Mouse (Mus musculus) embryonic facial prominence, embryonic 14.5 days (tissue): ENCODE data around the gene Iqch. TPM values are rescaled to one million over a fixed set of nuclear protein-coding genes. Genes with fewer than 3 reads are reported as not detected.

Experiments used
- ATAC-seq: fragments of 200-750 bp; cut with Nextera tagmentation; 2 replicates; pipeline ENCODE4 v1.8.0; 2017; ENCODE audit warnings: low read depth, moderate number of reproducible peaks, moderate TSS enrichment
- DNase-seq: peaks from one replicate; pipeline ENCODE4 v3.0.0-alpha.2; 2015; ENCODE audit warnings: low spot score
- H3K27ac ChIP-seq: fragments of 300-500 bp; sonication (generic); replicated peaks from 2 replicates; pipeline ENCODE4 v1.5.1; 2014; ENCODE audit warnings: low read depth, mild to moderate bottlenecking, low read length, moderate library complexity
- H3K27me3 ChIP-seq: fragments of 300-500 bp; sonication (generic); replicated peaks from 2 replicates; pipeline ENCODE4 v1.6.1; 2014; ENCODE audit warnings: low read length; ENCODE audit not compliant: control insufficient read depth, insufficient read depth
- H3K36me3 ChIP-seq: fragments of 300-500 bp; sonication (generic); 2 replicates; pipeline ENCODE4 v1.6.1; 2014; ENCODE audit warnings: low read length, mixed read lengths; ENCODE audit not compliant: control insufficient read depth, insufficient read depth
- H3K4me1 ChIP-seq: fragments of 300-500 bp; sonication (generic); 2 replicates; pipeline ENCODE4 v1.6.1; 2014; ENCODE audit warnings: antibody characterized with exemption, low read length; ENCODE audit not compliant: control insufficient read depth, insufficient read depth
- H3K4me2 ChIP-seq: fragments of 300-500 bp; sonication (generic); 2 replicates; pipeline ENCODE4 v1.6.1; 2014; ENCODE audit warnings: low read depth, mild to moderate bottlenecking, low read length, moderate library complexity, mixed read lengths
- H3K4me3 ChIP-seq: fragments of 300-500 bp; sonication (generic); 2 replicates; pipeline ENCODE4 v1.5.1; 2014; ENCODE audit warnings: low read depth, mild to moderate bottlenecking, low read length
- H3K9ac ChIP-seq: fragments of 300-500 bp; sonication (generic); 2 replicates; pipeline ENCODE4 v1.6.1; 2014; ENCODE audit warnings: low read depth, mild to moderate bottlenecking, low read length, moderate library complexity, mixed read lengths
- H3K9me3 ChIP-seq: fragments of 300-500 bp; sonication (generic); 2 replicates; pipeline ENCODE4 v1.6.1; 2016; ENCODE audit warnings: low read length; ENCODE audit not compliant: control insufficient read depth
- WGBS: fragments of 180-500 bp; shearing (Covaris S2); extraction: QIAGEN DNeasy Blood & Tissue Kit; methylation state at CpG from one replicate; pipeline ENCODE4 v1.1.7; 2014; 5-methylcytosine and 5-hydroxymethylcytosine counted together
- polyA plus RNA-seq: library from polyadenylated mRNA; unstranded; fragments of >200 nt; fragmentation: Nextera tagmentation; extraction: Ambion mirVana; gene quantifications from 2 replicates; pipeline ENCODE4 v1.2.1, GENCODE M21; 2014

The Iqch gene
- polyA plus RNA-seq, 1 experiment from 2014 or later, result 0.22 TPM

- no peak overlapping the region for H3K9ac ChIP-seq
- H3K4me2 ChIP-seq, result no peak overlapping the region
- H3K4me3 ChIP-seq, result no peak overlapping the region
- H3K36me3 ChIP-seq, result no peaks in the 10 kb centered on the region
- DNase-seq, result no peak
- no peaks in the 10 kb centered on the region for H3K27me3 ChIP-seq
- 91% methylated on average over 6 of the region's 6 CpGs for WGBS
- H3K27ac ChIP-seq, result no peak overlapping the region
- no peak for ATAC-seq
- no peaks in the 10 kb centered on the region for H3K4me1 ChIP-seq
- H3K9me3 ChIP-seq, result peaks cover 20% of the 10 kb centered on the region
Measured at GRCm38 (mm10) chr9:63585251-63585650, 17.0 kb downstream of the Iqch start.

- ATAC-seq (no peak), DNase-seq (no peak)
- H3K9ac ChIP-seq, result no peak overlapping the region
- WGBS, result 82% methylated on average over 4 of the region's 4 CpGs
- H3K4me2 ChIP-seq, result no peak overlapping the region
- no peaks in the 10 kb centered on the region for H3K36me3 ChIP-seq
- H3K27ac ChIP-seq, result no peak overlapping the region
- peaks cover 10% of the 10 kb centered on the region for H3K9me3 ChIP-seq
- no peaks in the 10 kb centered on the region for H3K4me1 ChIP-seq
- H3K27me3 ChIP-seq, result no peaks in the 10 kb centered on the region
- no peak overlapping the region for H3K4me3 ChIP-seq
Measured at GRCm38 (mm10) chr9:63581778-63582177, 20.5 kb downstream of the Iqch start.

GRCm38 (mm10) chr9:63580046-63580445 lies 22.2 kb downstream of the Iqch start:
- 44% methylated on average over 2 of the region's 2 CpGs for WGBS
- Histone ChIP-seq H3K4me1 (no peaks in the 10 kb centered on the region), H3K9ac (no peak overlapping the region), H3K27me3 (no peaks in the 10 kb centered on the region), H3K4me2 (no peak overlapping the region), H3K4me3 (no peak overlapping the region), H3K27ac (no peak overlapping the region), H3K9me3 (no peaks in the 10 kb centered on the region), H3K36me3 (no peaks in the 10 kb centered on the region)
- no peak for DNase-seq
- ATAC-seq, result no peak

- no peak overlapping the region for H3K4me2 ChIP-seq
- H3K4me3 ChIP-seq, result no peak overlapping the region
- H3K27ac ChIP-seq, result no peak overlapping the region
- ATAC-seq (no peak; the same call in 1 of the 2 replicates), DNase-seq (peak; percentile 41)
- no peaks in the 10 kb centered on the region for H3K36me3 ChIP-seq
- no peaks in the 10 kb centered on the region for H3K4me1 ChIP-seq
- WGBS, result 77% methylated on average over 5 of the region's 5 CpGs
- H3K9me3 ChIP-seq, result no peaks in the 10 kb centered on the region
- no peak overlapping the region for H3K9ac ChIP-seq
- no peaks in the 10 kb centered on the region for H3K27me3 ChIP-seq
Measured at GRCm38 (mm10) chr9:63579644-63580043, 22.6 kb downstream of the Iqch start.

GRCm38 (mm10) chr9:63577469-63577868 lies 24.8 kb downstream of the Iqch start:
- no peak overlapping the region for H3K27ac ChIP-seq
- DNase-seq (no peak), ATAC-seq (no peak)
- H3K4me2 ChIP-seq, result no peak overlapping the region
- 86% methylated on average over 3 of the region's 3 CpGs for WGBS
- no peaks in the 10 kb centered on the region for H3K36me3 ChIP-seq
- H3K9me3 ChIP-seq, result no peaks in the 10 kb centered on the region
- no peaks in the 10 kb centered on the region for H3K4me1 ChIP-seq
- no peaks in the 10 kb centered on the region for H3K27me3 ChIP-seq
- H3K4me3 ChIP-seq, result no peak overlapping the region
- no peak overlapping the region for H3K9ac ChIP-seq

- ATAC-seq (no peak), DNase-seq (no peak)
- Histone ChIP-seq H3K27ac (no peak overlapping the region), H3K36me3 (no peaks in the 10 kb centered on the region), H3K4me2 (no peak overlapping the region), H3K27me3 (0 out of 2 replicates have a peak, but pooled peaks cover 4% of the 10 kb centered on the region), H3K9me3 (no peaks in the 10 kb centered on the region), H3K4me3 (no peak overlapping the region), H3K4me1 (peaks cover 11% of the 10 kb centered on the region), H3K9ac (no peak overlapping the region)
- 68% methylated on average over 7 of the region's 7 CpGs for WGBS
Measured at GRCm38 (mm10) chr9:63572874-63573273, 29.4 kb downstream of the Iqch start.

- Histone ChIP-seq H3K9ac (no peak overlapping the region), H3K4me2 (no peak overlapping the region), H3K4me3 (no peak overlapping the region), H3K9me3 (no peaks in the 10 kb centered on the region), H3K36me3 (no peaks in the 10 kb centered on the region), H3K4me1 (peaks cover 11% of the 10 kb centered on the region), H3K27me3 (0 out of 2 replicates have a peak, but pooled peaks cover 4% of the 10 kb centered on the region), H3K27ac (no peak overlapping the region)
- ATAC-seq, result no peak
- WGBS, result 23% methylated on average over 6 of the region's 6 CpGs
- no peak for DNase-seq
Measured at GRCm38 (mm10) chr9:63571895-63572294, 30.4 kb downstream of the Iqch start.

- Histone ChIP-seq H3K27me3 (0 out of 2 replicates have a peak, but pooled peaks cover 4% of the 10 kb centered on the region), H3K27ac (no peak overlapping the region), H3K4me3 (no peak overlapping the region), H3K36me3 (no peaks in the 10 kb centered on the region), H3K9ac (no peak overlapping the region), H3K4me2 (peak overlapping the region; percentile 19; the same call in 1 of the 2 replicates), H3K4me1 (peaks cover 11% of the 10 kb centered on the region), H3K9me3 (no peaks in the 10 kb centered on the region)
- 10% methylated on average over 8 of the region's 8 CpGs for WGBS
- ATAC-seq (no peak), DNase-seq (peak; percentile 89)
Measured at GRCm38 (mm10) chr9:63568808-63569207, 33.5 kb downstream of the Iqch start.

GRCm38 (mm10) chr9:63568314-63568713 lies 34.0 kb downstream of the Iqch start:
- no peak for ATAC-seq
- Histone ChIP-seq H3K4me2 (no peak overlapping the region), H3K36me3 (no peaks in the 10 kb centered on the region), H3K9me3 (no peaks in the 10 kb centered on the region), H3K27ac (no peak overlapping the region), H3K4me1 (peaks cover 11% of the 10 kb centered on the region), H3K9ac (no peak overlapping the region), H3K4me3 (no peak overlapping the region), H3K27me3 (0 out of 2 replicates have a peak, but pooled peaks cover 4% of the 10 kb centered on the region)
- no peak for DNase-seq
- WGBS, result 57% methylated on average over 6 of the region's 6 CpGs
